Mouse (Mus musculus) adrenal gland, adult (tissue): ENCODE measurements around the gene Zkscan16.
A peak's percentile ranks its signal among the peaks of the same experiment; 100 is the strongest.

Experiments
- DNase-seq, 2 experiments: peaks; one replicate each; pipeline ENCODE4 v3.0.0; 2022 to 2023; ENCODE audit warnings: low spot score in 1 of 2; ENCODE audit not compliant: inconsistent age in 2 of 2

Gene Zkscan16

DNA sequence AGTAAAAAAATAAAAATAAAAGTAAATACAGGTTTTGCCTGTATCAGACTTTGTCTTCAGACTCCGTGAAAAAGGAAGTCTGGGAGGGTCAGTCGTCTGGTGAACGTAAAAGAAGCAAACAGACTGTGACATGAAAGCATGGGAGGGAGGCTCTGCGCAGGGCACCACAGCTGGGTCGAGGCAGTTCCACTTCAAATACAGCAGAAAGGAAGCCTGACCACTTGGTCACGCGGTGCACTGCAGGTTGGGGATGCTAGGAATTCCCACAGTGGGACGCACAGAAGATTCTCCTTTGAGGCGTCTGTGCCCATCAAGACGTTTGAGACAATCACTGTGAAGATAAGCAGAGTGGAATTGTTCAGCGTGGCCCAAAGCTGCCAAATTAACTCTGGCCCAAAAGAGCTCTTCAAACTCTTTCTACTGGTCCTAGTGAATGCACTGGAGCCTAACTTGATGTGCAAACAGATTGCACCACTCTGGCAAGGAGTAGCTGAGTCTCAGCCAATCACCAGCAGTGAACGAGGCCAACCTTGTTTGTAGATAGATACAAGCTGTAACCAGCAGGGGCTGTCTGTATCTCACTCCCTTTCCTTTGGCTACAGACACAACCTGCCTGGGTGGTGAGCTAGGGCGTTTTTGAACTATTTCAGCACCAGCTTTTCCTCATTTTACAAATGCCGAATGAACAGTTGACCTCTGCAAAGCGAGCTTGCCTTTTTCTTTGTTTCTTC is 8.5 kb upstream of the Zkscan16 start:
- DNase-seq = peak; percentile 44 to 85

DNA sequence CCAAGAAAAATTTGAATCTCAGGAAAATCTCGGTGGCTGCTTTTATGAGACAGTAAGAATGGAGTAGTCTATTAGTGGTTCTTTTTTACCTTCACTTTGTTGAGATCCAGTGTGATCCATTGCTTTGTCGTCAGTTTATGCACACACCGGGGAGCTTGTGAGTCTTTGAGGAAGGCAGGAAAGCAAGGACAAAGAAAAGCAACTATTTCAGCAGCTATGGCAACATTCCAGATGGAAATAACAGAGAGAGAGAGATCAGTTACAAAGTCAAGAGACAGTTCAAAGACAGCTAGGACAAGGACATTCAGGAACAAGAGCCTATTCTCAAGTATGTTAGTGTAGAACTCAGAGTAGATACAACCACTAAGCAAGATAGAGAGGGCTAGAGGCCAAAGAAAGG is 7.6 kb upstream of the Zkscan16 start:
- DNase-seq = peak in 1 of 2 experiments; percentile 83

DNA sequence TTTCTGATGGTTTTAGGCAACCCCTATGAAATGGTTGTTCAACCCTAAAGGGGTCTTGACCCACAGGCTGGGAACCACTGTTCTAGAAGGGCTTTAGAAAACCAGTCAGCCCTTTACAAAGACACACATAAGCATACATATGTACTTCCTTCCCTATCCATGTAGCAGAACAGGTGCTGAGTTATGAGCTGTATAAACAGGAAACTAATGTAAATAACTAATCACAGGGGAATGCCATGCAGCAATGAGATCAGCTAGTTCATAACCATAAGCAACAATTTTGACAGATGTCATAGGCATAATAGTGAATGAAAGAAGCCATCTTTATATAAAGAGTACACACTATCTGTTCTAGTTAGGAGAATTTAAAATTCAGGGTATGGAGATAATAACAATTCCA is 1.8 kb upstream of the Zkscan16 start:
- no peak for DNase-seq

DNA sequence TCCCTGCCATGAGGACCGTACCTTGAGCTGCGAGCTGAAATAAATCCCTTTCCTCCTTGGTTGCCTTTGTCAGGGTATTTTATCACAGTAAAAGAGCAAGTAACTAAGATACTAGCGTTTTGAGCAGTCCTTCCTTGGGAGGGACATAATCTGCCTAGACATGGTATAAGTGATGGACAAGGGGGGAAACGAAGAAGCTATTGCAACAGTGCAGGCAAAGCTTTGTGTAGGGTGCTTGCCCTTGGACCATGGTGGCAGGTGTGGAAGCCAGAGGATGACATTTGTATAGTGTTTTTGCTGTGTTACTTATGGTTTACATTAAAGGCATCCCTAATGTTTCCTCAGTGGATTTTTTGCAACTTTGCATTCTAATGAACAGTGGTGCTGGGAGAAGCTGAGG is 486 bp upstream of the Zkscan16 start:
- DNase-seq = no peak

DNA sequence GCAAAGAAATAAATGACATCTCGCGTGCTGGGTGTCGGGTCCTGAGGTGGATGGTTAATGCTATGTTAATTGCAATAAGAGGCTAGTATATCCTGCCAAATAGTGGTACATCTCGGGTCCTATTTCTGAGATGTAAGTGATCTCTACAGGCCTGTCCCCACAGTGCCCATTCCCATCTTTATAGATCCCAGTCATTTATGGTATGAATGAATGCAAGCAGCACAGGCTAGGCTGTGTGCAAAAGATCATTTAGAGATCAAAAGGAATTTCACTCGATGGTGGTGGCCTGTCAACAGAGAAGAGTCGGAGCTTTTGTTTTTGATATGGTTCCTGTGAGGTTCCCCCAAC is 752 bp downstream of the Zkscan16 start:
- no peak for DNase-seq

DNA sequence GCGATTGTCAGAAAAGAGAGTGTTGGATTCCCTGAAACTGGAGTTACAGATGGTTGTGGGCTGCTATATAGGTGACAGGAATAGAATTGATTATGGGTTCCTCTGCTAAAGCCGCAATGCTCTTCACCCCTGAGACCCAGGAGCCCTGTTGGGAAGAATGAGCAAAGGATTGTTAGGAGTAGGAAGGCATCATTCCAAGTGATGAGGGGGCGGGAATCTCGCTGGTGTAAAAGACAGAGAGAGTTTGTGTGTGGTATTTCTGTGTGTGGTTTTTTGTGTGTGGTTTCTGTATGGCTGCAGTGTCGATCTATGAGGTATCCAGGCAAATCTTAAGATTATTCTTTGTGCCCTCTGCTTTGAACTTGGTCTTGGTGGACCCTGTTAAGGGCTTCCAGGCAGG is 1.3 kb downstream of the Zkscan16 start:
- DNase-seq = no peak

DNA sequence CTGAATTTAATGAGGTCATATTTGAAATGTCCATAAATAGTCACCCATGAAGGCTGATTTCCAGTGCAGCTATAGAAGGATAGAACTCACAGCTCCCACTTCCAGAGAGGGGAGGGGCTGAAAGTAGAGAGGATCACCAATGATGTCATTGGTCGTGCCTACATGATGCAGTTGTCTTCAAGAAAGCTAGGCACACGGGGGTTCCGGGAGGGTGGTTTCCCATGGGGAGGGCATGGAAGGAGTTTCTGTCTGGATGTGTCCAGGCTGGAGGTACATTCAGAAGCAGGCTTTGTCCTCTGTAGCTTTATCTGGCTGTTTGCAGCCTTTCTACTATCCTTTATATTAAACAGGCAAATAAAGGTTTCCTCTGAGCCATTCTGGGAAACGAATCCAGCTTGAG is 5.0 kb downstream of the Zkscan16 start:
- no peak for DNase-seq

DNA sequence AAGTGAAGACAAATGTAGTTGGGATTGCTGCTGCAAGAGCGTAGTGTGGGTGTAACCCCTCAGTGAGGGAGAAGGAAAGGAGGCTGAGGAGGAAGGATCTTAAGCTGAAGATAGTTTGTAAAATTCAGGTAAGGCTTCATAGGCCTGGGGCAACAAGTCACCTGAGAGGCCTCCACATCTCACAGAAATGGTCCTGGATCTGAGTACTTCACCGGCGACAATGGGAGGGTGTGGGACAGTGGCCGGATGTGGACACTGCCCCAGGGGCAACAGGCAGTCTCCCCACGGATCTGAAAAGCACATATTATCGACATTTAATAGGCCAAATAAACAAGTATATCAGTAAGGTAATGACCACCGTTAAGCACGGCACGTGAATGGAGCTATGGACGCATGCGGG is 9.2 kb downstream of the Zkscan16 start:
- no peak for DNase-seq

DNA sequence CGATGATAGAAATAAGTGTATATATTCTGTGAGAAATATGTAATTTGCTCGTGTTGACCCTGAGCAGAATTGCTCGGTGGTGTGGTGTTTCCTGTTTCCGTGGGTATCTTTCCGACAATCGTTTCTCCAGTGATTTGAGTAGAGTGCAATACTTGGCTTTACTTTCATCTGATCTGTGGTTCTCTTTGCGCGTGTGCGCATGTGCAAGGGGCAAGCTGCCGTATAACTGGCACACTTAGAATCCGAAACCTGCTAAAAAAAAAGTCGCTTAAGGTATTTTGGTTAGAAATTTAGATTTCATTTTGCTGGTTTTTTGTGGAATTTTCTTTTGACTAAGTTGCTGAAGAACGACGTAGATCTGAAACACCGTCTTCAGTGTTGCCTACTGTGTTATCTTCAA is 18.3 kb downstream of the Zkscan16 start:
- no peak for DNase-seq

DNA sequence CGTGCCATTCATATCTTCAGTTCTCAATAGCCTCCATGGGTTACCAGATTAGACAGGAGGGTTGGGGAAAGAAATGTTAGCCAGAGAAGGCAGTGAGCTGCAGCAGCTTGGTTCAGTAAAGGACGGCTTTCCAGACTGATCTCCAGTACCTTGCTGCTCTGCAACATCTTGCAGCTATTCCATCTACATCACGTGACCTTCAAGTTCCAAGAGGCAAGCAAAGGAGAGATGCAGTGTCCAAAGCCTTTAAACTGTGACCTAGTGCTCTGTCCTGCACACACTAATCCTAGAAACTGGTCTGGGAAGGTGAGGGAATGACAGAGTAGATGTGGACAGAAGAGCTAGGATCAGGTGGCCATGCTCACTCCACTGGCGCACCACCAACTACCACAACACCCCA is 19.8 kb downstream of the Zkscan16 start:
- no peak for DNase-seq

DNA sequence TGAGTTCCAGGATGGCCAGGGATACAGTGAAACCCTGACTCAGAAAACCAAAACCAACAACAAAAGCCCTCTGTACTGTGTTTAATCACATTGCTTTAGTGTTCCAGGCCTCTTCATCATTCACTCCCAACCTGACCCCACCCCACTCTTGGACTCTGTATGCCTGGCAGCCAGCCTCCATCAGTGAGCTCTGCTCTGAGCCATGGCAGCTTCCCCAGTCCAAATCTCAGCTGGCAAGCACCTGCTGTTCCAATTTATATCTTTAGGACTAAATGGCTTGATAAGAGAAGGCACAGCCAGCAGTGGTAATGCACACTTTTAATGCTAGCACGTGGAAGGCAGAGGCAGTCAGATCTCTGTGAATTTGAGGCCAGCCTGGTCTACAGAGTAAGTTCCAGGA is 21.7 kb downstream of the Zkscan16 start:
- DNase-seq = no peak

DNA sequence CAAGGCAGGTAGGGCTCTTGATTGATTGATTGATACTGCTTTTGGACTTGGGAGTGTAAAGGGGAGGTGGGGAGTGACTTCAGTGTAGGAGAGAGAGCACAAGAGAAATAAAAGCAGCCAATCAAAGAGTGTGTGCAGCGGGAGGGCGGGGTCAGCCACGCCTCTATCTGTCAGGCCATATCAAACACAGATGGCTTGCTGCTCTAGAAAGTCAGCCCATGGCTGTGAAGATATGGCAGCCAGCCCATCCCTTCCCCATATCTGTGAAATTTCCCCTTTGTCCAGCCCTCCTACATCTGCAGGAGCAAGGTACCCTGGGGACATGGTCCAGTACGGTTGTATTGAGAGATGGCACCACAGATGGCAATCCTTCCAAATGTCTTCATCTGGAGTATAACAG is 27.2 kb downstream of the Zkscan16 start:
- DNase-seq = no peak

DNA sequence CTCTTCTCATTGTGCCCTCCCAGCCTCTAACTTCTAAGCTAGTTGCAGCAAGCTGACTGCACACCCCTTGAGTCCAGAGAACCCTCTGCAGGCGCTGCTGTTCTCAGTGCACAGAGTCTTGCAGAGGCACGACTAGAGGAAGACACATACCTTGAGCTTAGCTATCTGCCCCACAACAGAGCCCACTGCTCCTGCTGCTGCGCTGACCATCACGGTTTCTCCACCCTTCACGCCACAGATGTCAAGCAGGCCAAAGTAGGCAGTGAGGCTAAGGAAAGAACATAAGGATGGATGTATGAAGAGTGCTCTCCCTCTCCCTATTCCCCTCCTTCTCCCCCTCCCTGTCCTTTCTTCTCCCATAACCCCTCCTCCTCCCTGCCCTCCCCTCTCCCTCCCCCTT is 32.3 kb downstream of the Zkscan16 start:
- no peak for DNase-seq

DNA sequence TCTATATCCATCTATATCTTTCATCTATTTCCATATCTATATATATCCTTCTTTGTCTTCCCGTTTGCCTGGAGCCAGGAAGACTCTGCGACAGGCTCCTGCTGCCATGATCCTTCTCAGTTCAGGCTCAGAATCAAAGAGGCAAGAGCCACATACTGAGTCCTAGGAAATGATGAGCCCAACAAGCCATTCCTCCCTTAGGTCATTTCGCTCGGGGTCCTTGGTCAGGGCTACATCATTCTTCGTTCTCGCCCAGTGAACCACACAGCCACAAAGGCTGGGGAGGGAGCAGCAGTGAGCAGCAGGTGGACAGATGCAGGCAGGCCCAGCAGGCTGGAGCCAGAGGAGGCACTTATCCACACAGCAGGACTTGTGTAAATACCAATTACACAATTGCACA is 38.0 kb downstream of the Zkscan16 start:
- DNase-seq = no peak

DNA sequence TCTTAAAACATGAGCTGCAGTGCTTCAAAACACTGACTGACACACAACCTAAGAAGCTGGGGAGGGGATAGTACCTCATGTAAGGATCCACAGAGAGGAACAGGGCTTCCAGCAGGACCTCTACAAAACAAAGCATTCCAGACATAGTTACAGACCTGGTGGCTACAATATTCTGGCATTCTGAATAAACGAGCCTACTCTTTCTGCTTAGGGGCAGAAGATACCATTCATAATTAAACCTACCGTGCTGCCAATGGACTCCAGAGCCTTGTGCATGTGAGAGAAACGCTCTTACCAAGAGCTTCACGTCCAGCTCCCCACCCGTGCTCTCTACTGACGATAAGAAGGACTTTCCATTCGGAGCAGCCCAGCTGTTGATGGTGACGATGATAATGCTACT is 39.4 kb downstream of the Zkscan16 start:
- peak in 1 of 2 experiments; percentile 58 for DNase-seq

DNA sequence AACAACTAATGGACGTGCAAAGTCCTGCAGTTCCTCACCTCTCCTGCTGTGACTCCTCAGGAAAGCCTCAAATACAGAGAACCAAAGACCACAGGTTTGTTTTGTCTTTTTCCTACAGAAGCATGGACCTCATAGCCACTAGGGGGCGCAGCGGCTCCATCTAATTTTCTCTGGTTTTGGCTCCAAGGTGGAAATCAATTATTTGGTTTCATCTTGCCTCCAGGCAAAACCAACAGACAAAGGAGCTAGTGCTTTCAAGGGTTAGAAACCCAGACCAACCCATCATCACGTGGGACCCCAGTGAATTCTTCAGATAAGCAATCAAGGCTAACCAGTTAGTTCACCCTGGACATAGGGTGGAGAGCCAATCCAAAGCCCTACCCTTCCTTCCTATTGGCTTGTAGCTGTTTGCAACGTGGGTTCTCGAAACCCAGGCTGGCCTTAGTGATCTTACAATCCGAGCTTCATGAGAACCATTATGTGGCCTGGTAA is 41.8 kb downstream of the Zkscan16 start:
- DNase-seq = peak; percentile 80 to 95

DNA sequence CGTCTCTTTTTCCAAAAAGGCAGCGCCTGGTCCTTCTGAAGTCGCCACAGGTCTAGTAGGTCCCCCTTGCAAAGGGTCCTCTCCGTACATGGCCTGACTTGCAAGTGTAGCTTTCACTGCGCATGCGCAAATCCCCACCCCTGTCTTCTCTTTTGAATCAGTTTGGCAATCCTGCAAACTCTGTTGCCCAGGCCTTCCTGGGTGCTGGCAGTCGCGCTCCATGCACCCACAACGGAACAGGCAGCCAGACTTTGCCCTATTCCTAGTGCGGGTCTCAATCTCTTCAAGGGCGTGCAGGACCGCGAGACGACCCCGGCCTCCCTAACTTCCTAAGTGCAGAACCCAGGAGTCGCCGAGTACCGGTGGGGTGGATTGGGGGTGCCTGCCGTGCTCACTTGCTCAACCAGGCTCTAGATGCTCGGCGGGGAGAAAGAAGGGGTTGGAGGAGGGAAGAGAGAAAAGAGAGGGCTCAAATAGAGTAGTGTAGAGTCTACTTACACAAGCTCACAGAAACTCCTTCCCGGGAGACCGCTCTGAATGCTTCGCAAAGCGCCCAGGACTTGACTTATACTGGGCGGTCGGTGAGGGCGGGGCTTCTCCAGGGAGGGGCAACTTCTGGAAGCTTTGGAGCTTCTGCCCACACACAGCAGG is 43.2 kb downstream of the Zkscan16 start, which contains the start of gene Ptgr1:
TSS of gene Ptgr1 (minus strand) at position 580 of the 651 bp plus-strand sequence.
- DNase-seq = peak; percentile 88 to 95

DNA sequence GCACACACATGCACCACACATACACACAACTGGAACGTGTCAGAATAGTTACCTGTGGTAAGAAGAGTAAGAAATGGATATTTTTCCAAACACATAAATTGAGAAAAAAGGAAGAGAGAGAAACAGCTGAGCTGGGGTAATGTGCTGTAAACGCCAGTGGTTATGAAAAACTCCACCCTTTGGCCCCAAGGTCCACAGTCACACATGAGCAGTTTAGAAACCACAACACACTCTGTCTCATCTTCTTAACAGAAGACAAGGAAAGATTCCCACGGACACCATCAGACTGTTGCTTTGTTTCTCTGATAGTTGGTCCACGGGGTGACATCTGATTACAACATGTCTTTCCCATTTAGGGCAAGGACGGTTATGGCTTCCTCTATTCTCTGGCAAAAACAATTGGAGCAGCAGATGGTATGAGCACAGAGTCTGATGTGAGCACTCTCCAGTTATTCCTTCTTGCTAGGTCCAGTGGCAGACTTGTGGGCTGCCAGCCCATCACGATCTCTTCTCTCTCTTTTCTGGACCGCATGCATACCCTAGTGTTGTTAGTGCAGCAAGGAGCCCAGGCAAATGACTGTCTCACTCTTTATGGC is 46.0 kb downstream of the Zkscan16 start:
- DNase-seq = no peak

DNA sequence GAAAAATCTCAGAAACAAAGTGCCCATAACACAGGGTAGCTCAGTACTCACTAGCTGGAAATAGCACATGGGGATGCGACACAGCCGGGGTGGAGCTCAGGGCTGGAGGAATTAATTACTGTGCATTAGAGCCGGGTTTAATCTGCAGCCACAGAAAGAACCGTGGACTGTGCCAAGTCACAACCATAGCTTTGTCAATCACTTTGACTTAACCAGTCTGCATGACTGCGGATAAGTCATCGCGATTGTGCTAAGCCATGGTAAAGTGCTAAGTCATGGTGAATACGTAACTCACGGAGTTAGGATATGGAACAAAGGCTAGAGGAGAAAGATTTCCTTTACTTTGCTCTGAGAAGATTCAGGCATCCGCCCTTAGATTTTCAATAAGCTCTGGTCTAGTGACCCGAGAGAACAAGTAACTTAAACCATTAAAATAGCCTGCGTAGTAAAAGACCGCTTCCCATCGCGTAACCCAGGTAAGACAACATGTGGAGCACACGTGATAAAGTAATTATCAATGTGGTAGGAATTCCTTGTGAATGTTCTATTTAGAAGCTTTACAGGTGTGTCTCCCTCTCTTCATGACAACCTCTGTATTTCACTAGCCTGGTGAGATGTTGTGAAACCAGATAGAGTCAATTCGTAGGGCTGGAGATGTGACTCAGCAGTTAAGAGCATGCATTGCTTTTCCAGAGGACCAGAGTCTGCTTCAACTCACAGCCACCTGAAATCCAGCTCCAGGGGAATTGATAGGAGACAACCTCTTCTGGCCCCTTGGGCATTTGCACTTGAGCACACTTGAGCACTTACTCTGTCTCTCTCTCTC is 47.4 kb downstream of the Zkscan16 start:
- no peak for DNase-seq

DNA sequence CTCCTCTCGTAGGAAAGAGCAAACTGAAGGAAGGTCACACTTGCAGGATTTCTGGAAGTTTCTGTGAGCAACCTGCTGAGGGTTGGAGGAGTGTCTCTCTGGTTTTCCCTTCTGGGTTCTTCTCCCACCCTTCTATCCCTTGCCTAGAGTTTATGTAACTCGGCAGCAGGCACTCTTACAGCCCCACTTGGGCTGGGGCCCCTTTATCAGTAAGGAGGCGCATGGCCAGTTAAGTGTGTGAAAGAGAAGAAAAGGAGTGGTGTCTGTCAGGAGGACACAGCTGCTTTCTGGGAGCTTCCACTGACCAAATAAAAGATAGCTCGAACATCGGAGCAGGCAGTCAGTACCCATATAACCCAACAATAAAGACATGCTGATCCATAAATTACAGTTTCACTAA is 48.8 kb downstream of the Zkscan16 start:
- DNase-seq = no peak

DNA sequence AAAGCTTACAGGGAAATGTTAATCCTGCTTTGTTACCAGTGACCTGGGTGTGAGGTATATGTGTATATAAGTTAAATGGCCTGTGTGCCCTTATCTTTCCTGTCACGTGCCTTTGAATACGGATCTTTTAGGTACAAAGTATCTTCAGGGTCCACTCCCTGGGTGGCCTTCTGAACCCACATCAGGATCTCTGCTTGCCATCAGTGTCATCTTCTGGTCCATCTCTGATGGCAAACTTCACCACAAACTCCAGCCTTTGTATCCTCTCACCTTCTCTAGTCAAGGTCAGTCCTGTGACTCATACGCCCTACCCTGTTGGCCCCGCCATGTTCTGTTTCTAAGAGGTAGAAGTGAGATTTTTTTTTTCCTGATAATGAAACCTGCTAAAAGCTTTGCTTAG is 51.3 kb downstream of the Zkscan16 start, which contains the start of gene Dnajc25:
TSS of gene Dnajc25 (plus strand) at position 301 of the 400 bp plus-strand sequence.
- peak in 1 of 2 experiments; percentile 31 for DNase-seq
